Mouse (Mus musculus): ENCODE measurements around the gene Ano8.

Gene Ano8

DNA sequence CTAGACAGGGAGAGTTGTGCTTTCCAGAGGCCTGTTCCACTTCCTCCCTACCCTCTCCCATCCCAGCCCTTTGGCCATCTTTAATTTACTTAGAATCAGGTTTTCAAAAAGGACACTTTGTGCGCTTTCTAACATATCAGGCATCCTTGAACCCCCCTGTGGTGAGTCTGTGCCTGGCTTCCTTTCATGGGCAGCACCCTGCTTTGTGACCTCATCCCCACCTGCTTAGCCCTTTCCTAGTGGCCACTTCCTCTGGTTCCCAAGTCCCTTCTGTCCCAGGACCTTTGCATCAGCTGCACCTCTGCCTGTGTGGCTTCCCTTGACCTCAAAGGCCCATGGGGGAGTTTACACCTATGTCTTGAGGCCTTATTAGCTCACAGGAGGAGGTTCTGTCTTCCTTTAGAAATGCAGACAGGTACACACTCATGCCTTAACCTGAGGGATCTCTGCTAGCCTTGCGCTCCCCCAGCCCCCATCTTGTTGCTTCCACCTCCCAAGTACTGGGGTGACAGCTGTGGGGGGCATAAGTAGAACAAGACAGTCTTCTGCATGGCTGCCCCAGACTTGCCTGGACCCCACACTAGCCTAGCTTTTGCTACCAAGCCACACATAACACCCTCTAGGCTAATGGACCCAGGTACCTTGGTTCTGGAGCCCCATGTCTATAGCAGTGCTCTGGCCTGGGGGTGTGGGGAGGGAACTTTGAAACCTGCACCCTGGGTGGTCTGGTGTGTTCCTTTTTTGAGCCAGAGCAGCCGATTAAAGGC lies 15.4 kb downstream of the Ano8 start:
- DNase-seq, result peak in 1 of 2 experiments; percentile 30

DNA sequence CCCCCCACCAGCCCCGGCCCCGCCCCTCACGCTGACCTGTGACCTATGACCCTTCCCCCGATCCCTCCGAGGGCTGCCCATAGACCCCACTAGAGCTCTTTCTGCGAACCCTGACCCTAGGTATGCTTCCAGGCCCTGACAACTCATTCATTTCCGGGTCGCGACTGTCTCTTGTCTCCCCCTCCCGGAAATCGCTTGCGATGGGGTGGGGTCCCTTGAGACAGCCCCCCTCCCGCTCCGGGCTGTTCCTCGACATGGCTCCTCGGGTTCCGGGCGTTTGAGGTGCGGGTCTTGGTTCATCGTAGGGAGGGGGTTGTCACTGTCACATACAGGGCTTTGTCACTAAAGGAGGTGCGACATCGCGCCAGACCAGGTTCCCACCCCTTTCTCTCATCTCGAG lies 16.4 kb downstream of the Ano8 start:
- peak; percentile 64 to 74 for DNase-seq

DNA sequence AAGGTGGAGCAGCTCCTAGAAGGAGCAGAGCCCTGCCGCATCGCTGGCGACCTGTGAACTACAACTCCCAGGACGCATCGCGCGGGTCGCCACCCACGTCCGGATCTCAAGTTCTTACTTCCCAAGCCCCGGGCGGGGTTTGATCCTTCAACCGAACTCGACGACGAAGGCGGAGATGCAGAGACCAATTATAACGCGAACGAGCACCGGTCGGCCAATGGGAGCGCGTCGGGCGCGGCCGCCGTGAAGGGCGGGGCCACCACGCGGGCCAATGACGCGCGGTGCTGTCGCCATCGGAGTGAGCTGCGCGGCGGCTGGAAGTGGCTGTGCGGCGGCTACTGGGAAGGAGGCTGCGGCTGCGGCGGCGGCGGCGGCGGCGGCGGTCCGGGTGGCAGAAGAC lies 16.8 kb downstream of the Ano8 start, which contains the start of gene Dda1:
Gene Dda1 (plus strand): TSS at position 284 of the 400 bp plus-strand sequence.
- peak; percentile 98 for DNase-seq

DNA sequence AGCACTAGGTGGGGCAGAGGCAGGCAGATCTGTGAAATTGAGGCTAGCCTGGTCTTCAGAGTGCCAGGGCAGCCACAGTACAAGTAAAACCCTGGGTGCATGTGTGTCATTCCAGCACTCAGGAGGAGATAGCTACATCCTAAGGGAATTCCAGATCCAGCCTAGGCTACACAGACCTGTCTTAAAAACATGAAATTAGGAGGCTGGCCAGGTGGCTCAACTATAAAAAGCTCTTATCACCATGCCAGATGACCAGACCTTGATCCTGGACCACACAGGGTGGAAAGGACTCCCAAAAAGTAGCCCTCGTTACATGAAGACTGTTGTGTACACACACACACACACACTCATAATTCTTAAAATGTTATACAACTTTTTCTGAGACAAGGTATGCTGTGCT lies 17.8 kb downstream of the Ano8 start:
- DNase-seq, result peak in 1 of 2 experiments; percentile 10

DNA sequence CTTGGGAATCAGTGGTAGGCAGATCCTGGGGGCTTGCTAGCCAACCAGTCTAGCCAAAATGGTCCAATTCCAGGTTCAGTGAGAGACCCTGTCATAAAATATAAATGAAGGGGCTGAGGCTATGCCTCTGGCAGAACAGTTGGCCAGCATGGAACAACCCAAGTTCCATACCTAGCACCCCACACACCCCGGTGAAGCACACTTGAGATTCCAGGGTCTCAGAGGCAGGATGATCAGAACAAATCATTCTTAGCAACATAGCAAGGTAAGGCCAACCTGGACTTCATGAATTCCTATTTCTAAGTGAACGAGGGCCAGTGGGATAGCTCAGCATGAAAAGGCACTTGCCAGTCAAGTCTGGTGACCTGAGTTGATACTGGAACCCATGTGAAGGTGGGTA lies 18.6 kb downstream of the Ano8 start:
- peak in 1 of 2 experiments; percentile 6 for DNase-seq

DNA sequence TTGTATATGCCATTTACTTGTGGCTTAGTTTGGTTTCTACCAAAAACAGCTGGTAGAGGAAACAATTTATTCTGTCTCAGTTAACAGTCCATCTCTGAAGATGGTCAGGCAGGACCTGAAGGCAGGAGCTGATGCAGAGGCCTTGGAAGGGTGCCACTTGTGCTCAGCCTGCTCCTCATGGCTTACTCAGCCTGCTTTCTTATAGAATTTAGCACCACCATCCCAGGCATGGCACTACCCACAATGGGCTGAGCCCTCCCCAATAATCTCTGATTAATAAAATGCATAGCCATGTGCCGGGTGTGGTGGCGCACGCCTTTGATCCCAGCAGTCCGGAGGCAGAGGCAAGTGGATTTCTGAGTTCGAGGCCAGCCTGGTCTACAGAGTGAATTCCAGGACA lies 19.6 kb downstream of the Ano8 start:
- DNase-seq, result peak in 1 of 2 experiments; percentile 22

DNA sequence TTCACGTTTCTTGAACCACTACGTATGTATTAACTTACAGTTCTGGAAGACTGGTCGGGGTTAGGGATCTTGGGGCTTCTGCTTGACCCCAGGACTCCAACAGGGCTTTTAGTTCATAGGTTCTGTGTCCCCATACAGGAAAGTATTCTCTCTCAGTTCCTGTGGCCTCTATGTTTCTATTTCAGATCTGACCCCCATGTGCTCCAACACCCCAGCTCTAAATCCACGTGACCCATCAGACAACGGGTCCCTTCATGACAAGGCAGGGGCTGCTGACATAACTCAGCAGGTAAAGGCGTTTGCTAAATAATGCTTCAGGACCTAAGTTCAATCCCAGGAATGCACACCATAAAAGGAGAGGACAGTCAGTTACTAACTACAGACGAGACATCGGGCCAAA lies 20.0 kb downstream of the Ano8 start:
- peak in 1 of 2 experiments; percentile 13 for DNase-seq

DNA sequence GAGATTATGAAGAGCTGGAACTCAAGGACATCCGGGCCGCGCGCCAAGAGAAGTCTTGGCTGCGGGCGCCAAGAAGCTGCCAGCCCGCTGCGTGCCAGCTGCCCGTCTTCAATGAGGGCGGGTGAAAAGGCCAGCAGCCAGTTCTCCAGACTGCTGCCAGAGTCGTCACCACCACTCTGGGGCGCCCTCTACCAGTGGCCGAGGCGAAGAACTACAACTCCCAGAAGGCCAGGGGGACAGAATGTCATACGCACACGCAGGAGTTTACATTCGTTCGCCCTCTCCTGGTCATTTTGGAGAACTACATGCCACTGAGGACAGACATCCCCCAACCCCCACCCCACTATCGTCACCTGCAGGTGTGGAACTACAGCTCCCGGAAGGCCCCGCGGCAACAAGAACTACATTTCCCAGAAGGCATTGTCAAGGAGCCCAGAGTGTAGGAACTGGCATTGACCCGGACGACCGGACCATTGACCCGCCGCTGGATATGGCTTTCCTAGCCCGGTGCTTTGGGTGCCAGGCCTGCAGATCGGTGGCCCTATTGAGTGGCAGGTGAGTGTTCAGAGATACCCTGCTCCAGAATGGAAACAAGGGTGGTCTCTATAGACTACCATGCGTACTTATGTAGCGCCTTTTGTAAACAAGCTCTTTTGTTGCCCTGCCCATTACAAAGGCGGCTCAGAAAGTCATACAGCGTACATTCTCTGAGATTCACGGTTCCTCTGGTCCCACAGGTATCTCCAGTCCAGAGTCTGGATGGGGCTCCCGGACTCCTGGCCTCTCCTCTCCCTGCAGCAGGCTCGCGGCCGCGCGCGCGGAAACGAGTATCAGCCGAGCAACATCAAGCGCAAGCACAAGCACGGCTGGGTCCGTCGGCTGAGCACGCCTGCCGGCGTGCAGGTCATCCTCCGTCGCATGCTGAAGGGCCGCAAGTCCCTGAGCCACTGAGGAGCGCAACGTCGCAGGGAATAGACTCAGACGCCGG lies 21.0 kb downstream of the Ano8 start, which contains the start of gene Mrpl34:
Gene Mrpl34 (plus strand): TSS at position 447 of the 988 bp plus-strand sequence.
- DNase-seq, result peak; percentile 99

DNA sequence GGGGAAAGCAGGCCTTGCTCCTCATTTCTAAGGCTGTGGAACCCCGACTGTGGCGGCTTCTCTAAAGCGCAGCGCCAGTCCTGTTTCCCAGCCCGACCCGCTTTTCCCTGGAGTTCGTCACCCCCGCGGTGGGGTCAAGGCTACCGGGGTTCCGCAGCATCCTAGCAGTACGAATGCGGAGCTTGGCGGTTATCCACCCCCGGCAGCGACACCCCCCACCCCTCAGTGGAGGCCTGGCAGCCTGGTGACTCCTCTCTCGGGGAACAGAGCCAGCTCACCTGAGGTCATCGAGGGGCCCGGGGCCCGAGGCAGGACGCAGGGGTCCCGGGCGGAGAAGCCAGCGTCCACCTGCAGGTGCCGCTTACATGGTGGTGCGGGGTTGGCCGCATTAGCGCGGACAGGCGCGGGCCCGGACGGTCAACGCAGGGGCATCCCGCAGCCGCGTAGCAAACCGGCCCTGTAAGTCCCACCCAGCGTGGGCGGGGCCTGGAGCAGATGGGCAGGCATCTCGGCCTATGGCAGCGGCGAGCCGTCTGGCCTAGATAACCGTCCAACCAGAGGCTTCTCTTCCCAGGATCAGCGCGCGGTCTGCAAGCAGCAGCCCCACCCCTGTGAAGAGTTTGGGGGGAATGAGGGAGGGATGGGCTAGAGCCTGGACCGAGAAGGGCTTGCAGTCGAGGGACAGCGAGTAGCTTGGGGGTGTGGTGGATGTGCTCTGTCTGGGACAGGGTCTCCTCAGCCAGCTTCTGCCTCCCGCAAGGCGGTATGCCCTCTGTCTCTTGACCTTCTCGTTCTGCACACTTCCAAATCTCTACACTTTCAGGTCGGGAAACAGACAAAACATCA lies 22.4 kb downstream of the Ano8 start, which contains the start of gene Abhd8:
Gene Abhd8 (minus strand): TSS at position 468 of the 846 bp plus-strand sequence.
- DNase-seq, result peak; percentile 99 to 100

DNA sequence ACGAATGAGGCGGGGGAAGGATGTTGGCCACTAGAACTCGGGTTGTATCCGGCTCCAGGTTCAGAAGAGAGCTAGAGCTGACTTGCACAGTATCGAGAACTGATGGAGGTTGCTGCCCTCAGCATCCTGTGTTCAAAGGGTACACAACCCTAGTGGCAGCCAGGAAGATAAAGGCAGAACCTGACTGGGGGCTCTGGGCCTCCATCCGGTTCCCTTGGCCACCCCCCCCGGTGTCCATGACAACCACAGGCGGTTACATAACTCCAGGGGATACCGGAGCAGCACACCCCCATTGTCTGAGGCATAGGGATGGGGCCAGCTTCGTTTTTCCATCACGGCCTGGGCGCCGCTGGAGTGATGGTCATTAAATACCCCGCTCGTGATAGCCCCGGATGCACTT lies 23.0 kb downstream of the Ano8 start:
- DNase-seq, result peak; percentile 72 to 75

DNA sequence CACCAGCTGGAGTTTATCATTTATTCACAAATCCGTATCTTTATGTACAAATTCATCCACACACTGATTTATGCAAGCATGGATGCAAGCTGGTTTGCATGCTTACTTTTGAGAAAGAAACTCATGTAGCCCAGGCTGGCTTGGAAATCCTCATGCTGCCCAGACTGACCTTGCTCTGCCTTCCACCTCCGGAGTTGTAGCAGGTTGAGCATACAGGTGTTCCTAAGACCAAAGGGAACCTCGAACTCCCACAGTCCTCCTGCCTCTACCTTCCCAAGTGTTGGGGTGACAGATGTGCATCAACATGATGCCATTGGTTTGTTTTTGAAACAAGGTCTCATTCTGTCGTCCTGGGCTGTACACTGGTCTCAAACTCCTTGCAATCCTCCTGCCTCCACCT lies 23.6 kb downstream of the Ano8 start:
- no peak for DNase-seq

DNA sequence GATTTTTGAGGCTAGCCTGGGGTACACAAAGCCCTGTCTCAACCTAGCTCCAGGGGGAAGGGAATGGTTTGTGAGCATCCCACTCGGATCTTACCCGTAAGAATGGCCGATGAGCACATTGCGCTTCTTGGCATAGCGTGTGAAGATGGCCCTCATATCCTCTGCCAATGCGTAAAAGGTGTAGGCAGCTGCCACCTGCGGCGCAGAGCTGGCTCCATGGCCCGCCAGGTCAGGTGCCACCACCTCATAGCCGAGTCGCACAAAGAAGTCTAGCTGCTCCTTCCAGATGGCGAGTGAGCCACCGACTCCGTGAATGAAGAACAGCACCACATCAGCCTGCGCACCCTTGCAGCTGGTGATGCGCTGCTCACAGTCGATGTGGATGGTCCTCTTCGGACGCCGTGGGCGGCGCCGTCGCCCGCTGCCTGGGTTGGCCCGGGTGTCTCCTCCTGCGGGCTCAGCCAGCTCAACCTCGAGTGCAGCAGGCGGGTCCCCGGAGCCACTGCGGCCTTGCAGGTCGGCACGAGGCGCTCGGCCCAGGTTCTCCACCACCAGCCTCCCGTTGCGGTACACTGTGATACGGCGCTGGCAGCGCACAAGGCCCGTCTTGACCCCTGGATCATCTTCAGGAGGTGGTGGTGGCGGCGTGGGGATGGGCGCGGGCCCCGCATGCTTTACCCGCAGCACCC lies 24.5 kb downstream of the Ano8 start:
- peak in 1 of 2 experiments; percentile 47 for DNase-seq

DNA sequence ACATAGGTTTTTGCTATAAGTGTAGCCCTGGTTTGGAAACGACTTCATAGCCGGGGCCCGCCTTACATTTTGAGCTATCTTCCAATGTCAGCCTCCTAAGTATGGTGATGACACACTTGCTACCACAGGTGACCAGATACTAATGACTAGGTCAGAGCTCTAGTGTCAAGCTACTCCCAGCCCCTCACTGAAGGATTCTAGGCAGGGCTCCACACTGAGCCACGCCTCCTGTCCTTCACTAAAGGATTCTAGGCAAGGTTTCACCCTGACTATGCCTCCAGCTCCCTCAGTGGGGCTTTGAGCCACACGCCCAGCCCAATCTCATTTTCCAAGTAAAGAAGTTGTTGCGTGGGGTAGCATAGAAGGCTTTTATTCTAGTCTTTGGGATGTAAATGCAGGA lies 25.0 kb downstream of the Ano8 start:
- no peak for DNase-seq

DNA sequence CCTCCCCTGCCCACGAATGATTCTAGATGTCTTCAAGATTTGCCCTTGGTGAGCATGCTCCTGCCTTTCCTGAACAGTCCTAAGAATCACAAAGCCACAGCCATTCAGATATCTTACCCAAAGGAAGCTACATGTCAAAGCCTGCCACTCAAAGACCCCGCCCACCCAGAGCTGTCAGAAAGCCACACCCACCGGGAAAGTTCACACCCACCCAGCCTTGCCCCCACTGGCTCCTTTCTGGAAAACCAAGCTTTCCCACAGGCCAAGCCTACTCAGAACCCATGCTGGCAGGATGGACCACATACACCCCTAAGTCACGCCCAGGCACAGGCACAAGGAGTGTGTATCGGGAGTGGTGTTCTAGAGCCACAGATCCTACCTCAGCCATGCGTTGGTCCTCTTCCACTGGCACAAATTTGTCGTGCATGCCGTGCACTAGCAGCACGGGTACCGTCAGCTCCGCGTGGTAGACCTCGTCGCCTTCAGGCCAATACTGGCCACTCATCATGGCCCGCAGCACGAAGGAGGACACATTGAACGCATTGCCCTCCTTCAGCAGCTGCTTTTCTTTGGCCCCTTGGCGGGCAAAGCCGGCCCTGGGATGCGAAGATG lies 28.0 kb downstream of the Ano8 start:
- peak in 1 of 2 experiments; percentile 6 for DNase-seq

DNA sequence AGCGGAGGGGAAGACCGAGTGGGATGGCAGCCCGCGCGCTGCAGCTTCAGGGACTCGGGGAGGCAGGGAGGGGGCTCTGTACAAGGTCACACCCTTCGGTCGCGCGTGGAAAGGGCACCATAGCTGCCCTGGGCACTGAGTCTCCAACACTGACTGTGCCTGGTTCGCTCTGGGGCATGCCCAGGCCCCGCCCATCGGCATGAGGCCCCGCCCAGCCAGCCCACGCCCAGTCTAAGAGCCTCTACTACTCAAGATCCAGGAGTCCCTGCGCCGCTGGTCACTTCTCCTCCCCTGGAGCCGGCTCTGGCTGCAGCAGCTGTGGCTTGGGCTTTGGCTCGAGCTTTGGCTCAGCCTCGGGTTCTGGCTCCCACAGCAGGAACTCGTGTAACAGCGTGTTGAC lies 28.9 kb downstream of the Ano8 start:
- DNase-seq, result peak in 1 of 2 experiments; percentile 20

DNA sequence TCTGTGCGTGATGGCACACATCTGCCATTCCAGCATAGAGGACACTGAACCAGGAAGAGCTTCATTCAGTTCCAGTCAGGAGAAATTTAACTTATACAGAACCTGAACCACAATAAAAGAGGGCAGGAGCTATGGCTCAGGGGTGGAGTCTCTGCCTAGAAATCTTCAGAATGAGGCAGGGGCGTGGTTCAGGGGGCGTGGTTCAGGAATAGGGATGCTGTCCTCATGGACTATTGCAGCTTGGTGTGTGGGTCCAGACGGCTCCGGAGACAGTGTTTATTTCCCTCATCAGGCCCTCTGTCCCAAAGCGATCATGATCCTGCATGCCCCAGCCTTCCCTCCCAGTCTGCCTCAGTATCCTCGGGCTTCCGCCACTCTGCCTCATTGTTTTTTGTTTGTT lies 31.1 kb downstream of the Ano8 start:
- DNase-seq, result no peak

DNA sequence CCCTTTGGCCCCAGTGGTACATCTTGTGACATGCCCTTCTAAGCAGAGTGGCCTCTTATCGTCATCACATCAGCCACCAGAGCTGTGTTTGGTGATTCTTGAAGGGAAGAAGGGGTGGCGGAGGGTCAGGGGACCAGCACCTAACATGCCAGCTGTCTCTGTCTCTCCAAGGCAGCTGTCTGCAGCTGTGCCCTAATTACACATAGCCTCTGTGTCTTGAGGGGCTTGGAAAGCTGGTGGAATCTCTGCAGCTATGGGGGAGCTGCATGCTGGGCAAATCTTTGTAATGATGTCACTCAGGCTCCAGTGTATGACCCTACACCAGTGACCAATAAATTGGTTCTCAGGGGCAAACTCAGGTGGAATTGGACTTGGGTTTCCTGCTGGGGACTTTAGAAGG lies 33.1 kb downstream of the Ano8 start:
- no peak for DNase-seq

DNA sequence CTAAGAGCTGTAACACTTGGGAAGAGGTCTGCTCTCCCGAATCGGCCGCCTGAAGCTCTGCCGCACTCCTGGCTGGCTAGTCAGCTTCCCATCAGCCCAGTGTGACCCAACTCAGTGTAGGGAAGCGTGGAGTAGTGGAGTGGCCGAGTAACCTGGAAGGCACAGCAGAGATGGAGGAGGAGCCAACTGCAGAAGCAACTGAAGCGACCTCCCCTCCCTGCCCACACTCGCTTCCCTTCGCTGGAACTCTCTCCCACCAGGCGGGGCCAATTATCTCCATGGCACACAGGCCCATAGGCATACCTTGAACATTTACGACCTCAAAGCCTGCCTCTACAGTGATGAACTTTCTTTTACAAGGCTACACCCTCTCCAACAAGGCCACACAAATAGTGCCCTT lies 34.0 kb downstream of the Ano8 start:
- no peak for DNase-seq

DNA sequence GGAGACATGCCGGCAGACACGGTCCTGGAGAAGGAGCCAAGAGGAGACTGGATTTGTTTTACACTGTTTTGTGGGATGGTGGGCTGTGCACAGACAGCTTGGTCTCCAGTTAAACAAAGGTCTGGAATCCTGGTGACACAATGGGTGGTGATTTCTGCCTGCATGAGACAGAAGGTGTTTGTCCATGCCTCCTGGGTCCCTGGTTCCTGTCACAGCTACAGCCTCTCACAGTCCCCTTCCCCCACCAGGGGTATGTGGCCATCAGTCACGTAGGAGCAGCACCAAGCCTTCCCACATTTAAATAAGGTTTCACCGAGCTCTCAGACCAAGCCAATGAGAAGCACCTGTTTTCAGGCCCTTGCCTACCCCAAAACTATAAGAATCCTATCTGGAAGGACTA lies 34.4 kb downstream of the Ano8 start:
- no peak for DNase-seq

DNA sequence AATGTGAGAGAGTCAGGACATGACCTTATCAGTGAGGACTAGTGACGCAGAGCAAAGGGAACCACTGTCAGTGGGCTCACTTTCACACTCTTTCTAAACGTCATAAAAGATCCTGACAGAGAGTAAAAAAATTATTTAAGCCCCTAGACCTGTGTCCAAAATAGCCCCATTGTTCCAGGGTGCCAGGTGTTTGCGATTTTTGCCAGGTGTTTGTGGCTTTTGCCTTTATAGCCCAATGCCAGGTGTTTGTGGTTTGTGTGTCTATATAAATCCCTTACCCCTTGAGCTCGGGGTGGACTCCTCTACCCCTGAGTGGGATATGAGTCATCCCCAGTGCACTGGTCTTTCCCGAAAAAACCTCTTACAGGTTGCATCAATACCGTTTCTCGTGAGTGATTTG lies 40.7 kb downstream of the Ano8 start:
- no peak for DNase-seq

DNA sequence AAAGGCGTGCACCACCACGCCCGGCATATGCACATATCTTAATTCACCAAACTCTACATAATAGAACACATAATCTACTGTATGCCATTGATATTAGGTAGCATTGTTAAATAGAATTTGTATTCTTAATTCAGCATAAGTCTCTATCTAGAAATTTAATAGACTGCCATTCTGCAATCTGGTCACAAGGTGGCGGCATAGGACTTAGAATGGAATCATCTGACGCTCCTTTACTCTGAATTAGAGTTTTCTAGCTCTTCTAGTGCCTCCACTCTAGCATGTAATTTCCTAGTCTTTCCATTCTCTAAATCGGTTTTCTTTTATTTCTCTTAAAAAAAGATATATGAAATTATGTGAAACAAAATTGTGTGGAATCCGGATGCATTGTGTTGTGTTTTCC lies 44.4 kb downstream of the Ano8 start:
- DNase-seq, result peak; percentile 67 to 71
